Mouse (Mus musculus) thymus, postnatal 10 days (tissue): ENCODE results near the gene Nob1.
A peak's percentile ranks its signal among the peaks of the same experiment; 100 is the strongest.

Experiments used
- DNase-seq, 2 experiments: peaks; one replicate each; pipeline ENCODE4 v3.0.0; 2021; ENCODE audit warnings: low spot score in 2 of 2

Nob1 gene

GRCm38 (mm10) chr8:107424597-107425229 is at the start of gene Nob1:
Gene Nob1 (minus strand): TSS chr8:107425051.
- DNase-seq, result peak; percentile 94 to 99

DNA sequence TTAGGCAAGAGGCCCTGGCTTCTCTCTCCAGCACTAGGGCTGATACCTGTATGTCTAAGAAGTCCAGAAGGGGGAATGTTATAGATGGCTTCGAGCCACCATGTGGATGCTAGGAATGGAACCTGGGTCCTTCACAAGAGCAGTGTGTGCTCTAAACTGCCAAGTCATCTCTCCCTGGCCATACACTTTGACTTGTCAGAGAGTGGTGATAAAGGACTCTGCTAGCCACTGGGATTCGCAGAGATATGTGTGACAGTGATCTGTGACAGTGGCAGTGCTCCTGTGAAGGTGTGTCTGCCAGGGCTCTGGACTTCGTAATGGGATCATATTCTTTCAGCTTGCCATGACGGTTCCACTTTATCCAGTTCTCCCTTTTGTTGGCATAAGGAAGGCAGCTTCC is 48.5 kb upstream of the Nob1 start:
- no peak for DNase-seq

- no peak for DNase-seq
Measured at GRCm38 (mm10) chr8:107472403-107473100, 47.7 kb upstream of the Nob1 start.

DNA sequence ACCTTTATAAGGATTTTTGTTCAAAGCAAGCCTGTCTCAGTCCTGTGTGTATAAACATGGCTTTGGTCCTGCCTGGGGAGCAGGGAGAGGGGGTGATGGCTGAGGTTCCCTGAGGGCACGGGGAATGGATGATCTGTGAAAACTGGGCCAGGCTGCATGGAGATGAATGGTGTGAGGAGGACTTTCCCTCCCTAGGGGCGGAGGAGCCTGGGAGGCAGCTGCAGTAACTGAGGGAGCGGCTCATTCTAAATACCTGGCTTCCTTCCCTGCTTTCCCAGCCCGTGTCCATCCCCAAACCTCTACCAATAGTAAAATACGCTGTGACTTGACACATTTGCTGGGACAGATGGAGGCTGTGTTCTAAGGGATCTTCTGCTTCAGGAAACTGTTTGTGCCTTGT is 45.5 kb upstream of the Nob1 start:
- DNase-seq, result no peak

- no peak for DNase-seq
Measured at GRCm38 (mm10) chr8:107468811-107469302, 44.0 kb upstream of the Nob1 start.

- no peak for DNase-seq
Measured at GRCm38 (mm10) chr8:107466642-107467041, 41.8 kb upstream of the Nob1 start.

DNA sequence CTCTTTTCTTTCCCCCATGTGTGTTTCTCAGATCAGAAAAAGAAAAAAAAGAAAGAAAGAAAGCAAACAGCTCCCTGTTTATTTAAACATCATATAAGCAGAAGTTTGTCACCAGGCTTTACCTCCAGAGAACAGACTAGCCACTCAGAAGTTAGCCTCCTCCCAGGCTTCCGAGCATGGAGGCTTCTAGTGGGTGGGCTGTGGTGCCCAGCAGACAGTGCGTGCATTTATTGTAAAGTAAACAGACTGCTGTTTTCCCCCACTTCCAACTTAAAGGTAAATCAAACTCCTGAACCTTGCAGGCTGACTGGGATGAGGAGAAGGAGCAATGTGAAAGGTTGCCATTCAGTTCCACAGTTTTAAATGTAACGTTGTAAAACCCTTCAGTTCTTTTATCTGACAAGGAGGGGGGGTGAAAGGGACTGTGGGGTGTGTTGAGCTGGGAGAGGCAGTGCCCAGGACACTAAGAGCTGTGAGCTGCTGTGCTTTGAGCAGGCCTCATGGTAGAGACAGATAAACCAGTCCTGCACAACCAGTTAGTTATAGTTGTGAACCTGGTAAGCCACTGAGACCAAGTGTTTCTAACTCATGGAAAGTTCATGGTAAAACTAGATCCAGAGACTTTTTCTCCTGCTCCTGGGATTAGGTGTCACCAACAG is 40.6 kb upstream of the Nob1 start:
- no peak for DNase-seq

DNA sequence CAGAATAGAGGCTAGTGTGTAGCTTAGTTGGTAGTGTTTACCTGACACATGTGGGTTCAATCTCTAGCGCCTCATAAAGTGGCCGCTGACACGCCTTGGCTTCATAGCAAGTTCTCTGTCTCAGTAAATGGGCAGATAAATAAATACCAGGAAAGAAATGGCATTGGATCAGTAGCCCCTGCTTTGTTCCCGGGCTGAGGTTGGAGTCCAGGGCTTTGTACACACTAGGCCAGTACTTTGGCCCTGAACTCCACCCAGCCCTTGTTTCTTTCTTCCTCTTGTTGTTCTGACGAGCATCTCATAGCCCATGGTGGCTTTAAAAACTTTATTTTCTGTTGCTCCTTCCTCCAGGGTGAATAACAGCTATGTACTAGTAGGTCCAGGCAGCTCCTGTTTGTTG is 37.6 kb upstream of the Nob1 start:
- no peak for DNase-seq

GRCm38 (mm10) chr8:107458281-107458680 is 33.4 kb upstream of the Nob1 start:
- no peak for DNase-seq

- DNase-seq, result no peak
Measured at GRCm38 (mm10) chr8:107457725-107458124, 32.9 kb upstream of the Nob1 start.

DNA sequence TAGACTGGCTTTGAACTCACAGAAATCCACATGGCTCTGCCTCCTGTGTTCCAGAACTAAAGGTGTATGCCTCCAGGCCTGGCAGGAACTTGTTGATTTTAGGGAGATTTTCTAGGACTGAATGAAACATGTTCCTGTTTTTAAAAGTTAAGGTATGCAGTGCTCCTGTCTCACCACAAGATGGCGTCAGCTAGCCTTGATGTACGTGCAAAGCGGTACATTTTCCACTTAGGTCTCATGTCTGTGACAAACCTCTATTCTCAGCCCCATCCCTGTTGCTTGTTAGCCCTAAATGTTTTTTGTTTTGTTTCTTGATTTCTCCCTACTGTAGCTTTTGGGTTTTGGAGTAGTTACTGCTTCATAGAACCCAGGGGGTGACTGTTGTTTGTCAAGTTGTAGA is 30.4 kb upstream of the Nob1 start:
- peak in 1 of 2 experiments; percentile 25 for DNase-seq

DNA sequence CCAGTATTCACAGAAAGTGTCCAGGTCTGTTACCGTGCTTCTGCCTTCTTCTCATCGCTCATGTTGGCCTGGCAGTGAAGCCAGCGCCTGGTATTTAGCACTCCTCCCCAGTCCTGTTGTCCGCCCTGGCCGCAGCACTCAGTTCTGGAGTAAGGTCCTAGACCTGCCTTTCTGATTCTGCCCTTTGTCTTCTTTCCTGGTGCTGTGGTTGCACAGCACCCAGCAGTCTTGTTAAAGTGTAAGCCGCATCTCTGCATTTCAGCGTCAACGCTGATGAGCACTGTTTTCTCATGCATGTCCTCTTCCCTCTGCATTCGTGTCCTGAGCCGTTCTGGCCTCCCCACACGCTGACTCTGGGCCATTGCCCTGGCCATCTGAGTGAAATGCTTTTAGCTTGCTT is 28.5 kb upstream of the Nob1 start:
- DNase-seq, result no peak

- DNase-seq, result no peak
Measured at GRCm38 (mm10) chr8:107451414-107452066, 26.7 kb upstream of the Nob1 start.

DNA sequence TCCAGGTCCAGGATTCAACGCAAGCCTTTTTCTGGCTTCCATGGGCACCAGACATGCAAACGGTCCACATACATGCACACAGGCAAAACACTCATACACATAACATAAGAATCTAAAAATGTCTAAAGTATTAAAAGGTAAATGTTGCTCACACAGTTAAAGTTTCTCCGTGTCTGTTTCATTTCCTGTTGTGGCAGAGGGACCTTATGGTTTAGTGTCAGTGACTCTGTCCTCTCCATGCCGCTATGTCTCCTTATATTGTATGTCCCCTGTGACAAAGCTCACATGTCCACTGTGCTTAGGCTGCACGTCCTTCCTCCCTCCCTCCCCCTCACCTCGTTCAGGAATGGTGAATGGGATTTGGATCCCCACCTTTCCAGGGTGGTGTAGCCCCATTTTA is 24.8 kb upstream of the Nob1 start:
- DNase-seq, result no peak

GRCm38 (mm10) chr8:107449130-107449529 is 24.3 kb upstream of the Nob1 start:
- DNase-seq, result no peak

- DNase-seq, result no peak
Measured at GRCm38 (mm10) chr8:107448382-107448889, 23.6 kb upstream of the Nob1 start.

DNA sequence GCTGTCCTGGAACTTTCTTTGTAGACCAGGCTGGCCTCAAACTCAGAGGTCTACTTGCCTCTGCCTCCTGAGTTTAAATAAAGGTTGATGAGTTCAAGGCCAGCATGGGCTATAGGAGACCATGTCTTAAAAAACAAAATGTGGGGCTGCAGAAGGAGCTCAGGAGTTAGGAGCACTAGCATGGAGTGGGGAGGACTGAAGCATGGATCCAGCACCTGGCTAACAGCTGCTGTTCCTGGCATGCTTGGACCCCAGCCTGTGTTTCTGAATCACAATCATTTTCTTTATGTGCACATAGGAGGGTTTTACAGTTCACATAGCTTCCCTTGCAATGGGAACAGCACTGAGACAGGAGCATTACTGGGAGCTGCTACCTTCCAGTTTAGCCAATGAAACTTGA is 22.9 kb upstream of the Nob1 start:
- DNase-seq, result no peak

GRCm38 (mm10) chr8:107444626-107445025 is 19.8 kb upstream of the Nob1 start:
- no peak for DNase-seq

DNA sequence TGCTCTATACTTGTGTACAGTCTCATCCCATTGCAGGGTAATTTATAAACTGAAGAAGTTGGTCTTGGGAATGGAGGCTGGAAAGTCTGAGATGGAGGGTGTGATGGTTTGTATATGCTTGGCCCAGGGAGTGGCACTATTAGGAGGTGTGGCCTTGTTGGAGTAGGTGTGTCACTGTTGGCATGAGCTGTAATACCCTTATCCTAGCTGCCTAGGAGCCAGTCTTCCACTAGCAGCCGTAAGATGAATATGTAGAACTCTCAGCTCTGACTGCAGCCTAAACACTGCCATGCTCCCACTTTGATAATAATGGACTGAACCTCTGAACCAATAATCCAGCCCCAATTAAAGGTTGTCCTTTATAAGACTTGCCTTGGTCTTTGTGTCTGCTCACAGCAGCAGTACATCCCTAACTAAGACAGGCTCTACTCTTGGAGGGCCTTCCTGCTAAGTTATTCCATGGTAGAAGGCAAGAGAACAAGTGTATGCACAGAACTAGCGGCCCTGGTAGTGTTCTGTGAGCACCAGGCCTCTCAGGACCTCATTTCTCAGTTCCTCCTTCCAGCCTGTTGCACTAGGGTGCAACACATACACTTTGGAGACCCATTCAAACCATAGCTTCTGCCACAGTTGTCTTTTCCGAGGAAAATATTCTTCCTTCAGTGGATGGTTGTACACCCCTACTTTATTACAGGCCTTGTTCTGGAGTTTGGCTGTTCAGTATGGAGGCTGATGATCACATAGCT is 15.2 kb upstream of the Nob1 start:
- no peak for DNase-seq

GRCm38 (mm10) chr8:107437711-107438110 is 12.9 kb upstream of the Nob1 start:
- DNase-seq, result no peak

- DNase-seq, result no peak
Measured at GRCm38 (mm10) chr8:107436841-107437421, 12.1 kb upstream of the Nob1 start.
